Mouse (Mus musculus) spleen, postnatal 4 days (tissue): ENCODE measurements around the gene Rbfox1.

Source experiments
- DNase-seq, 2 experiments: peaks; one replicate each; pipeline ENCODE4 v3.0.0; 2022; ENCODE audit warnings: low spot score in 2 of 2

Rbfox1 gene

GRCm38 (mm10) chr16:6212916-6213315 lies 327.8 kb downstream of the Rbfox1 start:
- no peak for DNase-seq

- DNase-seq: no peak
Observed at GRCm38 (mm10) chr16:6227449-6227848, 342.3 kb downstream of the Rbfox1 start.

- DNase-seq: no peak
Observed at GRCm38 (mm10) chr16:6232966-6233365, 347.8 kb downstream of the Rbfox1 start.

- DNase-seq: no peak
Observed at GRCm38 (mm10) chr16:6241393-6241792, 356.2 kb downstream of the Rbfox1 start.

- no peak for DNase-seq
Observed at GRCm38 (mm10) chr16:6242468-6242867, 357.3 kb downstream of the Rbfox1 start.

GRCm38 (mm10) chr16:6247569-6247968 lies 362.4 kb downstream of the Rbfox1 start:
- DNase-seq: no peak

- no peak for DNase-seq
Observed at GRCm38 (mm10) chr16:6264557-6264956, 379.4 kb downstream of the Rbfox1 start.

GRCm38 (mm10) chr16:6265610-6266009 lies 380.5 kb downstream of the Rbfox1 start:
- no peak for DNase-seq

GRCm38 (mm10) chr16:6271596-6272370 lies 386.6 kb downstream of the Rbfox1 start:
- DNase-seq: no peak

GRCm38 (mm10) chr16:6283496-6283895 lies 398.3 kb downstream of the Rbfox1 start:
- DNase-seq: no peak

- no peak for DNase-seq
Observed at GRCm38 (mm10) chr16:6284317-6284716, 399.2 kb downstream of the Rbfox1 start.

GRCm38 (mm10) chr16:6287699-6288098 lies 402.5 kb downstream of the Rbfox1 start:
- DNase-seq: no peak

- no peak for DNase-seq
Observed at GRCm38 (mm10) chr16:6300112-6300511, 415.0 kb downstream of the Rbfox1 start.

- no peak for DNase-seq
Observed at GRCm38 (mm10) chr16:6303082-6303481, 417.9 kb downstream of the Rbfox1 start.

GRCm38 (mm10) chr16:6309940-6310339 lies 424.8 kb downstream of the Rbfox1 start:
- DNase-seq: no peak

GRCm38 (mm10) chr16:6310744-6311678 lies 425.9 kb downstream of the Rbfox1 start:
- no peak for DNase-seq

- no peak for DNase-seq
Observed at GRCm38 (mm10) chr16:6313689-6314088, 428.5 kb downstream of the Rbfox1 start.

- no peak for DNase-seq
Observed at GRCm38 (mm10) chr16:6324832-6325231, 439.7 kb downstream of the Rbfox1 start.

- no peak for DNase-seq
Observed at GRCm38 (mm10) chr16:6331400-6331939, 446.3 kb downstream of the Rbfox1 start.

- DNase-seq: no peak
Observed at GRCm38 (mm10) chr16:6333273-6333672, 448.1 kb downstream of the Rbfox1 start.

- no peak for DNase-seq
Observed at GRCm38 (mm10) chr16:6348103-6348502, 462.9 kb downstream of the Rbfox1 start.

GRCm38 (mm10) chr16:6348581-6349241 lies 463.6 kb downstream of the Rbfox1 start:
- DNase-seq: no peak
